Mouse (Mus musculus): ENCODE measurements around the gene Clec2l.

Gene Clec2l

GRCm38 (mm10) chr6:38715881-38716280 lies 53.0 kb downstream of the Clec2l start:
- in situ Hi-C loops (cut with MboI, MseI), result no loop called here

GRCm38 (mm10) chr6:38718625-38719024 lies 55.8 kb downstream of the Clec2l start:
- in situ Hi-C loops (cut with MboI, MseI), result no loop called here

- in situ Hi-C loops (cut with MboI, MseI), result no loop called here
Measured at GRCm38 (mm10) chr6:38719229-38719628, 56.4 kb downstream of the Clec2l start.

GRCm38 (mm10) chr6:38721361-38721760 lies 58.5 kb downstream of the Clec2l start:
- in situ Hi-C loops (cut with MboI, MseI), result no loop called here

GRCm38 (mm10) chr6:38725515-38725914 lies 62.6 kb downstream of the Clec2l start:
- in situ Hi-C loops (cut with MboI, MseI), result no loop called here
